14 mouse cellular contexts compared by ENCODE assay signal in genomic region chr1:62760086-62760485, GRCm38 (mm10). TPM values are rescaled to one million over a fixed set of nuclear protein-coding genes. Genes with fewer than 3 reads are reported as not detected.
DNase-seq lines count a peak whose midpoint lies in the region; ATAC-seq lines count a peak whose summit lies in the region.
"Had no signal": no experiment of that assay in that cellular context is flagged by ENCODE, and none has a peak within 500 bp of the region (broad histone marks: within the 10 kb centered on the region; RNA-seq: fewer than 3 reads in every experiment).

No protein-coding gene starts in this region.

- H3K9me3 ChIP-seq in embryonic facial prominence, embryonic 13.5 days = no peaks in the 10 kb centered on the region
- no peaks in the 10 kb centered on the region for H3K9me3 ChIP-seq in megakaryocyte, embryonic 14.5 days
- H3K9me3 ChIP-seq in forebrain, embryonic 10.5 days = no peaks in the 10 kb centered on the region
- H3K9me3 ChIP-seq in forebrain, embryonic 15.5 days = no peaks in the 10 kb centered on the region
- H3K9me3 ChIP-seq: heart, embryonic 12.5 days had no signal

- 28% methylated on average over 5 of the region's 5 CpGs for WGBS in embryonic facial prominence, embryonic 13.5 days
- 72% methylated on average over 5 of the region's 5 CpGs for WGBS in forebrain, embryonic 10.5 days
- WGBS in forebrain, embryonic 15.5 days = 72% methylated on average over 5 of the region's 5 CpGs

- ATAC-seq in embryonic facial prominence, embryonic 13.5 days (ENCODE audit: insufficient number of reproducible peaks, insufficient read depth, low FRiP score, low TSS enrichment, low read depth) = no peak
- ATAC-seq in frontal cortex, adult (ENCODE audit: low TSS enrichment) = no peak
- no peak for ATAC-seq in forebrain, embryonic 15.5 days (replicated peaks)
- ATAC-seq: hindbrain, postnatal 0 days had no signal

- peaks cover 32% of the 10 kb centered on the region for H3K4me1 ChIP-seq in embryonic facial prominence, embryonic 13.5 days
- H3K4me1 ChIP-seq in megakaryocyte, embryonic 14.5 days = peaks cover 8% of the 10 kb centered on the region; the same call in 1 of the 2 replicates
- H3K4me1 ChIP-seq in forebrain, embryonic 10.5 days = peaks cover 14% of the 10 kb centered on the region
- H3K4me1 ChIP-seq in forebrain, embryonic 15.5 days = no peaks in the 10 kb centered on the region

- no peak overlapping the region for H3K4me3 ChIP-seq in embryonic facial prominence, embryonic 13.5 days
- H3K4me3 ChIP-seq in megakaryocyte, embryonic 14.5 days (replicated peaks) = peak overlapping the region; percentile 79
- no peak overlapping the region for H3K4me3 ChIP-seq in forebrain, embryonic 10.5 days
- no peak overlapping the region for H3K4me3 ChIP-seq in forebrain, embryonic 15.5 days
- H3K4me3 ChIP-seq: heart, embryonic 12.5 days; myocyte had no signal

- no peak overlapping the region for H3K4me2 ChIP-seq in embryonic facial prominence, embryonic 13.5 days
- no peak overlapping the region for H3K4me2 ChIP-seq in forebrain, embryonic 15.5 days (replicated peaks)
- H3K4me2 ChIP-seq: heart, embryonic 12.5 days had no signal

- H3K36me3 ChIP-seq in embryonic facial prominence, embryonic 13.5 days = peaks cover 57% of the 10 kb centered on the region
- no peaks in the 10 kb centered on the region for H3K36me3 ChIP-seq in megakaryocyte, embryonic 14.5 days (replicated peaks; ENCODE audit: low read length)
- H3K36me3 ChIP-seq in forebrain, embryonic 10.5 days (replicated peaks) = 0 out of 2 replicates have a peak, but pooled peaks cover 2% of the 10 kb centered on the region
- no peaks in the 10 kb centered on the region for H3K36me3 ChIP-seq in forebrain, embryonic 15.5 days
- H3K36me3 ChIP-seq: heart, embryonic 12.5 days had no signal

- H3K27me3 ChIP-seq in embryonic facial prominence, embryonic 13.5 days = 0 out of 2 replicates have a peak, but pooled peaks cover 13% of the 10 kb centered on the region
- peaks cover 4% of the 10 kb centered on the region for H3K27me3 ChIP-seq in megakaryocyte, embryonic 14.5 days (replicated peaks)
- peaks cover 8% of the 10 kb centered on the region for H3K27me3 ChIP-seq in forebrain, embryonic 10.5 days (ENCODE audit: poor library complexity, severe bottlenecking)
- no peaks in the 10 kb centered on the region for H3K27me3 ChIP-seq in forebrain, embryonic 15.5 days
- H3K27me3 ChIP-seq: heart, embryonic 12.5 days had no signal

- H3K27ac ChIP-seq in embryonic facial prominence, embryonic 13.5 days = peak overlapping the region; percentile 8; the same call in 1 of the 2 replicates
- no peak overlapping the region for H3K27ac ChIP-seq in forebrain, embryonic 10.5 days
- no peak overlapping the region for H3K27ac ChIP-seq in forebrain, embryonic 15.5 days (replicated peaks)
- H3K27ac ChIP-seq: hindbrain, postnatal 0 days had no signal

- H3K9ac ChIP-seq in embryonic facial prominence, embryonic 13.5 days = no peak overlapping the region
- no peak overlapping the region for H3K9ac ChIP-seq in forebrain, embryonic 15.5 days (replicated peaks)
- H3K9ac ChIP-seq: heart, embryonic 12.5 days had no signal

- peak; percentile 40 for DNase-seq in A20 (ENCODE audit: low read depth, low spot score)
- DNase-seq in B cell, adult 2 months = peak; percentile 49 to 54
- no peak for DNase-seq in forebrain, embryonic 10.5 days (ENCODE audit: extremely low spot score, low spot score)
- DNase-seq: adrenal gland, postnatal 10 days; cerebellum, adult 11 months; kidney, postnatal 36 days; thymus, postnatal 4 days had no signal

RNA-seq across cellular contexts. Expression of gene Nrp2, which starts 57.0 kb away (rescaled TPM):
- polyA plus RNA-seq in embryonic facial prominence, embryonic 13.5 days (2015; fragmentation: Nextera tagmentation; extraction: Ambion mirVana) = 48.3 and 51.3 TPM in 2 replicates
- polyA plus RNA-seq in megakaryocyte, embryonic 14.5 days (2012; ENCODE audit: insufficient read depth, low replicate concordance) = 0.39 and 3.2 TPM in 2 replicates
- 9.6 and 10.5 TPM in 2 replicates for polyA plus RNA-seq in forebrain, embryonic 10.5 days (2016; fragmentation: Nextera tagmentation; extraction: Ambion mirVana)
- polyA plus RNA-seq in forebrain, embryonic 15.5 days (2015; fragmentation: Nextera tagmentation; extraction: Ambion mirVana) = 30.8 and 34.7 TPM in 2 replicates
